Mouse (Mus musculus) liver, embryonic 15.5 days (tissue): Measurements from ENCODE around the gene Camk2n1. TPM values are rescaled to one million over a fixed set of nuclear protein-coding genes. Genes with fewer than 3 reads are reported as not detected.
"Not testable (repeated sequence)": the region's sequence is repeated elsewhere in the genome, so short reads cannot be mapped to it uniquely, and the experiment has no call there.

Experiments
- ATAC-seq: fragments of 200-750 bp; cut with Nextera tagmentation; 2 replicates; pipeline ENCODE4 v1.8.0; 2017; ENCODE audit warnings: moderate number of reproducible peaks, mild to moderate bottlenecking, moderate library complexity; ENCODE audit not compliant: insufficient read depth
- H3K27ac ChIP-seq: fragments of 300-500 bp; sonication (generic); replicated peaks from 2 replicates; pipeline ENCODE4 v1.5.1; 2015; ENCODE audit warnings: mild to moderate bottlenecking, inconsistent platforms
- H3K27me3 ChIP-seq: fragments of 300-500 bp; sonication (generic); 2 replicates; pipeline ENCODE4 v1.6.1; 2015; ENCODE audit warnings: mild to moderate bottlenecking, inconsistent platforms
- H3K36me3 ChIP-seq: fragments of 300-500 bp; sonication (generic); replicated peaks from 2 replicates; pipeline ENCODE4 v1.6.1; 2015; ENCODE audit warnings: moderate library complexity, mild to moderate bottlenecking, inconsistent platforms
- H3K4me1 ChIP-seq: fragments of 300-500 bp; sonication (generic); replicated peaks from 2 replicates; pipeline ENCODE4 v1.6.1; 2015; ENCODE audit warnings: inconsistent platforms
- H3K4me2 ChIP-seq: fragments of 300-500 bp; sonication (generic); 2 replicates; pipeline ENCODE4 v1.6.1; 2015; ENCODE audit warnings: moderate library complexity, mild to moderate bottlenecking, inconsistent platforms
- H3K4me3 ChIP-seq: fragments of 300-500 bp; sonication (generic); replicated peaks from 2 replicates; pipeline ENCODE4 v1.5.1; 2015; ENCODE audit warnings: mild to moderate bottlenecking, inconsistent platforms
- H3K9ac ChIP-seq: fragments of 300-500 bp; sonication (generic); 2 replicates; pipeline ENCODE4 v1.6.1; 2015; ENCODE audit warnings: moderate library complexity, mild to moderate bottlenecking, inconsistent platforms
- H3K9me3 ChIP-seq: fragments of 300-500 bp; sonication (generic); replicated peaks from 2 replicates; pipeline ENCODE4 v1.6.1; 2016; ENCODE audit warnings: inconsistent platforms
- WGBS: fragments of 180-500 bp; shearing (Covaris S2); methylation state at CpG from one replicate; pipeline ENCODE4 v1.1.7; 2015; ENCODE audit warnings: mixed read lengths; ENCODE audit not compliant: insufficient replicate concordance; 5-methylcytosine and 5-hydroxymethylcytosine counted together
- polyA plus RNA-seq: library from polyadenylated mRNA; unstranded; fragments of >200 nt; fragmentation: Nextera tagmentation; extraction: Ambion mirVana; gene quantifications from 2 replicates; pipeline ENCODE4 v1.2.1, GENCODE M21; 2015

The Camk2n1 gene
- polyA plus RNA-seq, 1 experiment from 2014 or later: 1.4 TPM

- H3K27ac ChIP-seq, H3K4me1 ChIP-seq, H3K4me2 ChIP-seq, H3K4me3 ChIP-seq, H3K27me3 ChIP-seq, H3K9me3 ChIP-seq, ATAC-seq, H3K9ac ChIP-seq, H3K36me3 ChIP-seq: not testable (repeated sequence)
- WGBS: 76% methylated on average over 14 of the region's 14 CpGs
Observed at GRCm38 (mm10) chr4:138425604-138426003, 28.5 kb upstream of the Camk2n1 start.

- ATAC-seq: no peak
- no peaks in the 10 kb centered on the region for H3K4me1 ChIP-seq
- H3K9me3 ChIP-seq: no peaks in the 10 kb centered on the region
- H3K36me3 ChIP-seq: no peaks in the 10 kb centered on the region
- no peak overlapping the region for H3K4me3 ChIP-seq
- H3K27ac ChIP-seq: no peak overlapping the region
- peaks cover 11% of the 10 kb centered on the region; the same call in 1 of the 2 replicates for H3K27me3 ChIP-seq
- 34% methylated on average over 22 of the region's 22 CpGs for WGBS
- no peak overlapping the region; the same call in 1 of the 2 replicates for H3K4me2 ChIP-seq
- no peak overlapping the region for H3K9ac ChIP-seq
Observed at GRCm38 (mm10) chr4:138426778-138427705, 27.1 kb upstream of the Camk2n1 start.

GRCm38 (mm10) chr4:138429778-138430177 is 24.3 kb upstream of the Camk2n1 start:
- WGBS: 26% methylated on average over 3 of the region's 3 CpGs
- H3K27me3 ChIP-seq: peaks cover 20% of the 10 kb centered on the region; the same call in 1 of the 2 replicates
- H3K4me2 ChIP-seq: no peak overlapping the region
- no peak for ATAC-seq
- no peak overlapping the region for H3K9ac ChIP-seq
- peaks cover 6% of the 10 kb centered on the region for H3K4me1 ChIP-seq
- no peak overlapping the region for H3K27ac ChIP-seq
- H3K36me3 ChIP-seq: no peaks in the 10 kb centered on the region
- no peaks in the 10 kb centered on the region for H3K9me3 ChIP-seq
- H3K4me3 ChIP-seq: no peak overlapping the region

- Histone ChIP-seq H3K4me1 (peaks cover 19% of the 10 kb centered on the region), H3K9me3 (no peaks in the 10 kb centered on the region), H3K4me2 (no peak overlapping the region), H3K36me3 (no peaks in the 10 kb centered on the region; the same call in 1 of the 2 replicates), H3K27ac (no peak overlapping the region), H3K27me3 (peaks cover 20% of the 10 kb centered on the region; the same call in 1 of the 2 replicates), H3K9ac (no peak overlapping the region), H3K4me3 (no peak overlapping the region)
- ATAC-seq: no peak
- 40% methylated on average over 8 of the region's 8 CpGs for WGBS
Observed at GRCm38 (mm10) chr4:138431340-138431739, 22.8 kb upstream of the Camk2n1 start.

- Histone ChIP-seq H3K27me3 (peaks cover 20% of the 10 kb centered on the region; the same call in 1 of the 2 replicates), H3K36me3 (peaks cover 33% of the 10 kb centered on the region), H3K4me2 (peak within 1 kb of the TSS; percentile 85), H3K9me3 (no peaks in the 10 kb centered on the region), H3K4me1 (peaks cover 19% of the 10 kb centered on the region), H3K9ac (peak within 1 kb of the TSS; percentile 84), H3K4me3 (peak within 1 kb of the TSS; percentile 94), H3K27ac (peak within 1 kb of the TSS; percentile 67)
- peak; percentile 83 for ATAC-seq
- under 1% methylated on average over 64 of the region's 64 CpGs for WGBS
Observed at GRCm38 (mm10) chr4:138434347-138435316, 19.5 kb upstream of the Camk2n1 start, which contains the start of gene Mul1. Gene Mul1 (plus strand): TSS chr4:138434671.

GRCm38 (mm10) chr4:138440062-138440461 is 14.1 kb upstream of the Camk2n1 start:
- H3K27me3 ChIP-seq: peaks cover 11% of the 10 kb centered on the region; the same call in 1 of the 2 replicates
- H3K9ac ChIP-seq: no peak overlapping the region
- no peak overlapping the region for H3K4me2 ChIP-seq
- WGBS: 36% methylated on average over 3 of the region's 3 CpGs
- peaks cover 48% of the 10 kb centered on the region for H3K36me3 ChIP-seq
- no peak overlapping the region for H3K27ac ChIP-seq
- ATAC-seq: no peak
- H3K4me1 ChIP-seq: peaks cover 11% of the 10 kb centered on the region
- no peaks in the 10 kb centered on the region for H3K9me3 ChIP-seq
- no peak overlapping the region for H3K4me3 ChIP-seq

- no peak overlapping the region for H3K27ac ChIP-seq
- 24% methylated on average over 5 of the region's 5 CpGs for WGBS
- H3K4me1 ChIP-seq: no peaks in the 10 kb centered on the region; the same call in 1 of the 2 replicates
- peaks cover 13% of the 10 kb centered on the region; the same call in 1 of the 2 replicates for H3K36me3 ChIP-seq
- H3K27me3 ChIP-seq: peaks cover 47% of the 10 kb centered on the region
- ATAC-seq: no peak
- no peak overlapping the region for H3K4me3 ChIP-seq
- no peaks in the 10 kb centered on the region for H3K9me3 ChIP-seq
- no peak overlapping the region for H3K4me2 ChIP-seq
- H3K9ac ChIP-seq: no peak overlapping the region
Observed at GRCm38 (mm10) chr4:138444941-138445340, 9.2 kb upstream of the Camk2n1 start.

GRCm38 (mm10) chr4:138446981-138447380 is 7.1 kb upstream of the Camk2n1 start:
- 16% methylated on average over 13 of the region's 13 CpGs for WGBS
- Histone ChIP-seq H3K36me3 (no peaks in the 10 kb centered on the region), H3K27me3 (peaks cover 65% of the 10 kb centered on the region), H3K4me1 (no peaks in the 10 kb centered on the region; the same call in 1 of the 2 replicates), H3K27ac (no peak overlapping the region), H3K9ac (no peak overlapping the region), H3K4me3 (no peak overlapping the region), H3K9me3 (no peaks in the 10 kb centered on the region), H3K4me2 (no peak overlapping the region)
- ATAC-seq: no peak

GRCm38 (mm10) chr4:138447387-138447786 is 6.7 kb upstream of the Camk2n1 start:
- 0 out of 2 replicates have a peak, but pooled peaks have one; percentile 27 for ATAC-seq
- Histone ChIP-seq H3K4me2 (no peak overlapping the region), H3K4me1 (no peaks in the 10 kb centered on the region; the same call in 1 of the 2 replicates), H3K27ac (no peak overlapping the region), H3K9me3 (no peaks in the 10 kb centered on the region), H3K27me3 (peaks cover 69% of the 10 kb centered on the region), H3K36me3 (no peaks in the 10 kb centered on the region), H3K4me3 (no peak overlapping the region), H3K9ac (no peak overlapping the region)
- WGBS: 2% methylated on average over 8 of the region's 8 CpGs

GRCm38 (mm10) chr4:138447827-138448602 is 6.1 kb upstream of the Camk2n1 start:
- 36% methylated on average over 15 of the region's 15 CpGs for WGBS
- no peaks in the 10 kb centered on the region for H3K36me3 ChIP-seq
- no peaks in the 10 kb centered on the region; the same call in none of the 2 replicates for H3K4me1 ChIP-seq
- H3K4me2 ChIP-seq: no peak overlapping the region
- no peaks in the 10 kb centered on the region for H3K9me3 ChIP-seq
- H3K27me3 ChIP-seq: peaks cover 75% of the 10 kb centered on the region
- H3K4me3 ChIP-seq: no peak overlapping the region
- H3K9ac ChIP-seq: no peak overlapping the region
- no peak for ATAC-seq
- no peak overlapping the region for H3K27ac ChIP-seq
